Mouse (Mus musculus): ENCODE results near the gene Ccm2l. TPM values are rescaled to one million over a fixed set of nuclear protein-coding genes. Genes with fewer than 3 reads are reported as not detected.

Ccm2l gene
- total RNA-seq, 2 experiments from 2014 or later: 2.2 to 3.1 TPM

Other genes with a start within 250 kb of the Ccm2l start
- gene Bcl2l1, start 234.2 kb upstream of the Ccm2l start, total RNA-seq (2021): 100 to 1,000 TPM; 134 to 146 TPM
- 1 to 10 TPM; 1.6 to 1.9 TPM for gene Tpx2, start 218.0 kb upstream of the Ccm2l start, total RNA-seq (2021)
- not detected for gene Mylk2, start 154.6 kb upstream of the Ccm2l start, total RNA-seq (2021)
- under 1 TPM; 0.58 to 0.89 TPM for gene Foxs1, start 132.7 kb upstream of the Ccm2l start, total RNA-seq (2021)
- 10 to 100 TPM in 1 of 2 experiments, 1 to 10 TPM in 1; 10.0 to 10.8 TPM for gene Dusp15, start 114.3 kb upstream of the Ccm2l start, total RNA-seq (2021)
- gene Ttll9, start 103.5 kb upstream of the Ccm2l start, total RNA-seq (2021): 1 to 10 TPM in 1 of 2 experiments, under 1 TPM in 1; 0.94 to 1.3 TPM
- gene Pdrg1, start 50.5 kb upstream of the Ccm2l start, total RNA-seq (2021): 10 to 100 TPM; 40.5 to 42.9 TPM
- 1 to 10 TPM; 1.4 to 2.5 TPM for gene Xkr7, start 34.1 kb upstream of the Ccm2l start, total RNA-seq (2021)
- gene Hck, start 42.5 kb downstream of the Ccm2l start, total RNA-seq (2021): 1 to 10 TPM; 1.5 to 2.0 TPM
- 10 to 100 TPM; 83.4 to 93.9 TPM for gene Tm9sf4, start 95.3 kb downstream of the Ccm2l start, total RNA-seq (2021)
- gene Tspyl3, start 159.5 kb downstream of the Ccm2l start, total RNA-seq (2021): 10 to 100 TPM; 20.7 to 21.7 TPM
- gene Plagl2, start 175.5 kb downstream of the Ccm2l start, total RNA-seq (2021): 1 to 10 TPM; 5.9 TPM
- gene Pofut1, start 175.6 kb downstream of the Ccm2l start, total RNA-seq (2021): 10 to 100 TPM; 15.4 to 15.8 TPM
- 10 to 100 TPM; 54.2 to 54.8 TPM for gene Kif3b, start 225.5 kb downstream of the Ccm2l start, total RNA-seq (2021)

Data from layer of hippocampus, adult 18-20 months (tissue).